Comparison of ENCODE assay signal across 27 mouse cellular contexts in the genomic region with DNA sequence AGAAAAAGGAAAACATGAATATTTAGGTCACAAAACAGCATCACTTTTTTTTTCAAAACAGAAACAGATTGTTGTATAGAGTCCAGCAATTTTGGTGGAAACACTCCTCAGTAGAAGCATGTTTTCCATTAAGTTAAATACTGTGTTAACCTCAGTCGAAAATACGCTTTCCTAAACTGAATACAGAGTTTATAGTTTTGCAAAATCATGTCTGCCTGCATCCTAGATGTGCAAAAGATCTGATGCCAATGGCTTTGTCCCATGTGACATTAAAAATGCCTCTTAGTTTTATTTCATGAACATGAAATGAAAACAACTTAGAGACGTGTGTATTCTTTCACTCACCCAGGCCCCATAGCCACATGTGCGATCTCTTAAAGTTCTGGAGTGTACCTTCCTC.
"Had no signal": no experiment of that assay in that cellular context is flagged by ENCODE, and none has a peak within 500 bp of the region (broad histone marks: within the 10 kb centered on the region; RNA-seq: fewer than 3 reads in every experiment).

No protein-coding gene starts in this region.

- H3K27ac ChIP-seq: heart, adult 2 months; heart, embryonic 13.5 days; heart, embryonic 15.5 days; hindbrain, embryonic 13.5 days; hindbrain, embryonic 15.5 days; hindbrain, postnatal 0 days; kidney, embryonic 15.5 days; kidney, postnatal 0 days; limb, embryonic 12.5 days; limb, embryonic 15.5 days; liver, embryonic 12.5 days; liver, embryonic 14.5 days had no signal

- DNase-seq: gastrocnemius, postnatal 14 days; gastrocnemius, postnatal 36 days; heart, adult 11 months; heart, adult 2 months; heart, postnatal 14 days; heart, postnatal 36 days; kidney, adult 11 months; kidney, adult 2 months; kidney, adult 9 months; kidney, postnatal 14 days; kidney, postnatal 36 days; layer of hippocampus, adult 9-11 months; layer of hippocampus, postnatal 36 days; left cerebral cortex, postnatal 4 days had no signal

- H3K9me3 ChIP-seq: heart, embryonic 13.5 days; heart, embryonic 15.5 days; hindbrain, embryonic 13.5 days; hindbrain, embryonic 15.5 days; kidney, embryonic 15.5 days; limb, embryonic 12.5 days; limb, embryonic 15.5 days; liver, embryonic 12.5 days had no signal

- H3K4me3 ChIP-seq: heart, adult 2 months; heart, embryonic 13.5 days; heart, embryonic 15.5 days; hindbrain, embryonic 13.5 days; hindbrain, embryonic 15.5 days; kidney, embryonic 15.5 days; limb, embryonic 12.5 days; limb, embryonic 15.5 days; liver, embryonic 12.5 days had no signal

- H3K36me3 ChIP-seq: heart, embryonic 13.5 days; heart, embryonic 15.5 days; hindbrain, embryonic 13.5 days; hindbrain, embryonic 15.5 days; kidney, embryonic 15.5 days; limb, embryonic 12.5 days; limb, embryonic 15.5 days; liver, embryonic 12.5 days had no signal

- H3K4me2 ChIP-seq: heart, embryonic 11.5 days; heart, embryonic 13.5 days; heart, embryonic 15.5 days; hindbrain, embryonic 13.5 days; hindbrain, embryonic 15.5 days; kidney, embryonic 15.5 days; limb, embryonic 12.5 days; limb, embryonic 15.5 days; liver, embryonic 12.5 days had no signal

- H3K9ac ChIP-seq: heart, embryonic 13.5 days; heart, embryonic 15.5 days; hindbrain, embryonic 13.5 days; hindbrain, embryonic 15.5 days; kidney, embryonic 15.5 days; limb, embryonic 12.5 days; limb, embryonic 15.5 days; liver, embryonic 12.5 days; liver, embryonic 14.5 days had no signal

- H3K27me3 ChIP-seq: heart, embryonic 13.5 days; heart, embryonic 15.5 days; hindbrain, embryonic 13.5 days; hindbrain, embryonic 15.5 days; kidney, embryonic 15.5 days; limb, embryonic 12.5 days; limb, embryonic 15.5 days; liver, embryonic 12.5 days had no signal

- H3K4me1 ChIP-seq: heart, embryonic 13.5 days; heart, embryonic 15.5 days; hindbrain, embryonic 13.5 days; hindbrain, embryonic 15.5 days; kidney, embryonic 15.5 days; limb, embryonic 12.5 days; limb, embryonic 15.5 days; liver, embryonic 12.5 days had no signal

- ATAC-seq: hindbrain, postnatal 0 days; intestine, embryonic 16.5 days; liver, embryonic 12.5 days had no signal
